ENCODE assay signal across 11 mouse cellular contexts in the genomic region with DNA sequence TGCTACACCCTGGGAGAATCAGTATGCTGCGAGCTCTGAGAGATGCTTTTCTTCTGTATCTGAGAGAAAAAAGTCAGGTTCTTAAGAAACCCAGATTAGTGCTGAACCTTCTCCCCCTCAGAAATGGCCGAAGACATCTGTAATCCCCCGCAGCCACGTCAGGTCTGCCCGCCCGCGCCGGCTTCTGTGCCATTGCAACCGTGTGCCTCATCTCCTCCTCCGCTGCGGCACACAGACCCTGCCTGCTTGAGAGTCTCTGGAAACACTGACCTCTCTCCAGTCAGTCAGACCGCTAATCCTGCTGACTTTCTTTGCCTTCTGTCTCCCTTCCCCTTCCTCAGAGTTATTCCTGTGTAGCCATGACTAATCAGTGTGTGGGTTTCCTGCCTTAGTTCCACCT. TPM values are rescaled to one million over a fixed set of nuclear protein-coding genes. Genes with fewer than 3 reads are reported as not detected.
DNase-seq lines count a peak whose midpoint lies in the region; ATAC-seq and TF ChIP-seq lines count a peak whose summit lies in the region.
"Had no signal": no experiment of that assay in that cellular context is flagged by ENCODE, and none has a peak within 500 bp of the region (broad histone marks: within the 10 kb centered on the region; RNA-seq: fewer than 3 reads in every experiment).

No protein-coding gene starts in this region.

- no peaks in the 10 kb centered on the region for H3K36me3 ChIP-seq in heart, embryonic 11.5 days (ENCODE audit: control insufficient read depth, insufficient read depth, low read length)
- peaks cover 11% of the 10 kb centered on the region for H3K36me3 ChIP-seq in midbrain, embryonic 10.5 days
- H3K36me3 ChIP-seq in midbrain, postnatal 0 days (ENCODE audit: insufficient read depth, low read length): 0 out of 2 replicates have a peak, but pooled peaks cover 4% of the 10 kb centered on the region
- H3K36me3 ChIP-seq in heart, embryonic 15.5 days: peaks cover 5% of the 10 kb centered on the region; the same call in 1 of the 2 replicates
- no peaks in the 10 kb centered on the region for H3K36me3 ChIP-seq in stomach, embryonic 15.5 days

- H3K9me3 ChIP-seq in heart, embryonic 11.5 days (replicated peaks; ENCODE audit: control insufficient read depth, low read length): no peaks in the 10 kb centered on the region
- no peaks in the 10 kb centered on the region for H3K9me3 ChIP-seq in midbrain, embryonic 10.5 days (replicated peaks)
- H3K9me3 ChIP-seq in midbrain, postnatal 0 days (ENCODE audit: low read length): no peaks in the 10 kb centered on the region
- no peaks in the 10 kb centered on the region for H3K9me3 ChIP-seq in heart, embryonic 15.5 days (replicated peaks)
- no peaks in the 10 kb centered on the region for H3K9me3 ChIP-seq in stomach, embryonic 15.5 days

- no peak for ATAC-seq in heart, embryonic 11.5 days (replicated peaks; ENCODE audit: insufficient number of reproducible peaks, low FRiP score, low TSS enrichment)
- ATAC-seq in midbrain, postnatal 0 days (ENCODE audit: low FRiP score): no peak
- ATAC-seq in heart, embryonic 15.5 days (replicated peaks; ENCODE audit: insufficient number of reproducible peaks, insufficient read depth, low FRiP score, low read depth): no peak
- 0 out of 2 replicates have a peak, but pooled peaks have one; percentile 22 for ATAC-seq in stomach, embryonic 15.5 days (ENCODE audit: insufficient read depth, low FRiP score, low read depth)

- no peaks in the 10 kb centered on the region for H3K27me3 ChIP-seq in heart, embryonic 11.5 days (ENCODE audit: control insufficient read depth, insufficient read depth, low read length)
- no peaks in the 10 kb centered on the region for H3K27me3 ChIP-seq in midbrain, embryonic 10.5 days (ENCODE audit: low read depth, poor library complexity, severe bottlenecking)
- H3K27me3 ChIP-seq in midbrain, postnatal 0 days (ENCODE audit: insufficient read depth, low read length): no peaks in the 10 kb centered on the region
- H3K27me3 ChIP-seq in heart, embryonic 15.5 days: no peaks in the 10 kb centered on the region
- H3K27me3 ChIP-seq in stomach, embryonic 15.5 days (replicated peaks): no peaks in the 10 kb centered on the region
- H3K27me3 ChIP-seq: CH12.LX had no signal

- no peak for DNase-seq in heart, postnatal 4 days
- DNase-seq in midbrain, embryonic 10.5 days (ENCODE audit: low spot score): peak; percentile 68
- DNase-seq in midbrain, postnatal 0 days (ENCODE audit: low spot score): no peak
- no peak for DNase-seq in thymus, postnatal 4 days
- DNase-seq in left cerebral cortex, postnatal 25 days (ENCODE audit: low spot score in 2 of 2): no peak

- H3K4me1 ChIP-seq in heart, embryonic 11.5 days (ENCODE audit: control insufficient read depth, insufficient read depth, low read length): peaks cover 8% of the 10 kb centered on the region
- H3K4me1 ChIP-seq in midbrain, embryonic 10.5 days: peaks cover 58% of the 10 kb centered on the region
- no peaks in the 10 kb centered on the region for H3K4me1 ChIP-seq in midbrain, postnatal 0 days (ENCODE audit: insufficient read depth, low read length)
- peaks cover 13% of the 10 kb centered on the region for H3K4me1 ChIP-seq in heart, embryonic 15.5 days (replicated peaks)
- H3K4me1 ChIP-seq in stomach, embryonic 15.5 days: peaks cover 5% of the 10 kb centered on the region

- no peak for TF ChIP-seq CTCF in midbrain, postnatal 0 days (IDR thresholded peaks at IDR 0.05)

- 57% methylated on average over 12 of the region's 12 CpGs for WGBS in heart, embryonic 11.5 days (ENCODE audit: insufficient replicate concordance)
- WGBS in midbrain, embryonic 10.5 days: 30% methylated on average over 12 of the region's 12 CpGs
- 24% methylated on average over 12 of the region's 12 CpGs for WGBS in midbrain, postnatal 0 days
- 72% methylated on average over 12 of the region's 12 CpGs for WGBS in heart, embryonic 15.5 days
- WGBS in stomach, embryonic 15.5 days: 57% methylated on average over 12 of the region's 12 CpGs

- peak overlapping the region; percentile 77 for H3K27ac ChIP-seq in heart, embryonic 11.5 days (ENCODE audit: low read depth, low read length)
- peak overlapping the region; percentile 72 for H3K27ac ChIP-seq in midbrain, embryonic 10.5 days (replicated peaks)
- no peak overlapping the region for H3K27ac ChIP-seq in midbrain, postnatal 0 days (ENCODE audit: low read depth, low read length)
- peak overlapping the region; percentile 54 for H3K27ac ChIP-seq in heart, embryonic 15.5 days
- peak overlapping the region; percentile 67 for H3K27ac ChIP-seq in stomach, embryonic 15.5 days
- H3K27ac ChIP-seq: hindbrain, embryonic 14.5 days had no signal

- no peak overlapping the region for H3K9ac ChIP-seq in heart, embryonic 11.5 days (ENCODE audit: low read depth, low read length)
- no peak overlapping the region for H3K9ac ChIP-seq in midbrain, postnatal 0 days (replicated peaks; ENCODE audit: low read length, poor library complexity, severe bottlenecking)
- H3K9ac ChIP-seq in heart, embryonic 15.5 days: no peak overlapping the region; the same call in 1 of the 2 replicates
- no peak overlapping the region for H3K9ac ChIP-seq in stomach, embryonic 15.5 days
- H3K9ac ChIP-seq: hindbrain, embryonic 14.5 days had no signal

- no peak overlapping the region for H3K4me3 ChIP-seq in heart, embryonic 11.5 days (ENCODE audit: low read depth, low read length)
- peak overlapping the region; percentile 34; the same call in 1 of the 2 replicates for H3K4me3 ChIP-seq in midbrain, embryonic 10.5 days
- H3K4me3 ChIP-seq in midbrain, postnatal 0 days (ENCODE audit: low read depth, low read length): no peak overlapping the region
- no peak overlapping the region for H3K4me3 ChIP-seq in heart, embryonic 15.5 days
- H3K4me3 ChIP-seq in stomach, embryonic 15.5 days (replicated peaks): no peak overlapping the region
- H3K4me3 ChIP-seq: myocyte had no signal

- no peak overlapping the region for H3K4me2 ChIP-seq in heart, embryonic 11.5 days
- H3K4me2 ChIP-seq in midbrain, postnatal 0 days (ENCODE audit: low read depth, low read length, poor library complexity, severe bottlenecking): no peak overlapping the region
- H3K4me2 ChIP-seq in heart, embryonic 15.5 days: no peak overlapping the region
- H3K4me2 ChIP-seq in stomach, embryonic 15.5 days: no peak overlapping the region
- H3K4me2 ChIP-seq: hindbrain, embryonic 14.5 days had no signal

- intact Hi-C loops in left cerebral cortex, postnatal 25 days (cut with DNase I): no loop called here

RNA-seq across cellular contexts. Expression of gene Mrps27, which starts 50.9 kb away (rescaled TPM):
- 73.1 and 86.4 TPM in 2 replicates for polyA plus RNA-seq in heart, embryonic 11.5 days (2014; fragmentation: Nextera tagmentation; extraction: Ambion mirVana)
- total RNA-seq in heart, postnatal 4 days (2021): 10 to 100 TPM; 50.9 to 52.2 TPM
- 73.9 and 79.9 TPM in 2 replicates for polyA plus RNA-seq in midbrain, embryonic 10.5 days (2016; fragmentation: Nextera tagmentation; extraction: Ambion mirVana)
- 19.6 and 21.9 TPM in 2 replicates for total RNA-seq in midbrain, postnatal 0 days (2014; rRNA removed)
- 37.4 and 38.7 TPM in 2 replicates for polyA plus RNA-seq in midbrain, postnatal 0 days (2015; fragmentation: Nextera tagmentation; extraction: Ambion mirVana)
- polyA plus RNA-seq in heart, embryonic 15.5 days (2015; fragmentation: Nextera tagmentation; extraction: Ambion mirVana): 77.5 and 78.5 TPM in 2 replicates
- polyA plus RNA-seq in stomach, embryonic 15.5 days (2015; fragmentation: Nextera tagmentation; extraction: Ambion mirVana): 56.7 and 63.2 TPM in 2 replicates
- total RNA-seq in left cerebral cortex, postnatal 25 days (2021): 10 to 100 TPM; 28.1 to 29.3 TPM

RNA-seq across cellular contexts. Expression of gene Ptcd2, which starts 51.0 kb away (rescaled TPM):
- 57.0 and 59.6 TPM in 2 replicates for polyA plus RNA-seq in heart, embryonic 11.5 days (2014; fragmentation: Nextera tagmentation; extraction: Ambion mirVana)
- 10 to 100 TPM; 37.9 to 40.6 TPM for total RNA-seq in heart, postnatal 4 days (2021)
- 53.2 and 54.4 TPM in 2 replicates for polyA plus RNA-seq in midbrain, embryonic 10.5 days (2016; fragmentation: Nextera tagmentation; extraction: Ambion mirVana)
- total RNA-seq in midbrain, postnatal 0 days (2014; rRNA removed): 41.8 and 48.9 TPM in 2 replicates
- 51.5 and 52.8 TPM in 2 replicates for polyA plus RNA-seq in midbrain, postnatal 0 days (2015; fragmentation: Nextera tagmentation; extraction: Ambion mirVana)
- 63.9 and 71.8 TPM in 2 replicates for polyA plus RNA-seq in heart, embryonic 15.5 days (2015; fragmentation: Nextera tagmentation; extraction: Ambion mirVana)
- polyA plus RNA-seq in stomach, embryonic 15.5 days (2015; fragmentation: Nextera tagmentation; extraction: Ambion mirVana): 42.3 and 49.4 TPM in 2 replicates
- 10 to 100 TPM; 35.6 to 35.7 TPM for total RNA-seq in left cerebral cortex, postnatal 25 days (2021)
